Mouse (Mus musculus): ENCODE results near the gene Lrrc8c. TPM values are rescaled to one million over a fixed set of nuclear protein-coding genes. Genes with fewer than 3 reads are reported as not detected.

Gene Lrrc8c
- polyA plus RNA-seq, 1 experiment from 2014 or later: 17.9 TPM

DNA sequence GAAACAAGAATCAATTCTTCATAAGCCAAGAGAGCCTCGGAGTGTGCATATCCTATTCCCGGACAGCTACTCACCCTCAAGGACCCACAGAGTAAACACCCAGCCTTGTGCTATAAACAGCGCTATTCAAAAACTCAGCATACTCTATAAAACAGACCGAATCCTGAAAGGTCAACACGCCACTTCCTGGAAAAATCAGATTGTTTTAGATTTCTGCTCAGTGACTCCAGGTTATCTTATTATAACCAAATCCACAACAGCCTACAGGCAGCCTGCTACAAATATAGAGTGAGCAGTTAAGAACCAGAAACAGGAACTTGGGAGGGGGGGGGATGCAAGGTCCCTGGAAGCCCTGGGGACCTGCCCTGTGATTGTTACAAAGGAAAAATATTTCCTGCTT is 67.5 kb downstream of the Lrrc8c start:
- Histone ChIP-seq H3K4me1 (peaks cover 9% of the 10 kb centered on the region; the same call in 1 of the 2 replicates), H3K27ac (peak overlapping the region; percentile 22; the same call in 1 of the 2 replicates), H3K27me3 (no peaks in the 10 kb centered on the region), H3K9ac (no peak overlapping the region), H3K36me3 (0 out of 2 replicates have a peak, but pooled peaks cover 3% of the 10 kb centered on the region), H3K9me3 (no peaks in the 10 kb centered on the region), H3K4me3 (no peak overlapping the region), H3K4me2 (no peak overlapping the region)
- ATAC-seq (ENCODE audit: insufficient number of reproducible peaks, low FRiP score, low TSS enrichment, low read depth): no peak
- WGBS: 59% methylated on average over 5 of the region's 5 CpGs

- Histone ChIP-seq H3K4me2 (no peak overlapping the region), H3K9me3 (no peaks in the 10 kb centered on the region), H3K27me3 (no peaks in the 10 kb centered on the region), H3K27ac (peak overlapping the region; percentile 43; the same call in 1 of the 2 replicates), H3K36me3 (0 out of 2 replicates have a peak, but pooled peaks cover 3% of the 10 kb centered on the region), H3K4me3 (no peak overlapping the region), H3K4me1 (peaks cover 9% of the 10 kb centered on the region; the same call in 1 of the 2 replicates), H3K9ac (no peak overlapping the region)
- ATAC-seq (ENCODE audit: insufficient number of reproducible peaks, low FRiP score, low TSS enrichment, low read depth): no peak
- WGBS: 64% methylated on average over 6 of the region's 6 CpGs
These were observed 68.3 kb downstream of the Lrrc8c start for GRCm38 (mm10) chr5:105587471-105587870.

DNA sequence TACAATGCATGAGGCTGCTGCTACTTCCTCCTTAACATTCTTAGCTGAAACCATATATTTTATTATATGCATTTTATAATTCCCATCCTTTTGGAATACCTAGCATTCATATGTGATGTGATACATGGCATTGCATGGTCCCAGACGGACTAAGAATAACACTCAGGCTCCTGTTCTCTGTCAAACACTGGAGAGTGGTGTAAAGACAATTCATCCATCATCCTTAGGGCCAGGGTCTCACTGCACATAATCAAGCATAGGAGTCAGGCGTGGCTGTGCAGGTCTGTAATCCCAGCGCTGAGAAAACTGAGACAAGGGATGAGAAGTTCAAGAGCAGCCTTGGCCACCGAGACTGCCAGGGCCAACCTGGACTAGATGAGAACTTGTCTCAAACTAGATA is 69.5 kb downstream of the Lrrc8c start:
- Histone ChIP-seq H3K27ac (no peak overlapping the region), H3K27me3 (no peaks in the 10 kb centered on the region), H3K4me2 (no peak overlapping the region), H3K36me3 (0 out of 2 replicates have a peak, but pooled peaks cover 3% of the 10 kb centered on the region), H3K4me1 (peaks cover 9% of the 10 kb centered on the region; the same call in 1 of the 2 replicates), H3K9ac (no peak overlapping the region), H3K4me3 (no peak overlapping the region), H3K9me3 (no peaks in the 10 kb centered on the region)
- ATAC-seq (ENCODE audit: insufficient number of reproducible peaks, low FRiP score, low TSS enrichment, low read depth): no peak
- WGBS: 81% methylated on average over 4 of the region's 4 CpGs

DNA sequence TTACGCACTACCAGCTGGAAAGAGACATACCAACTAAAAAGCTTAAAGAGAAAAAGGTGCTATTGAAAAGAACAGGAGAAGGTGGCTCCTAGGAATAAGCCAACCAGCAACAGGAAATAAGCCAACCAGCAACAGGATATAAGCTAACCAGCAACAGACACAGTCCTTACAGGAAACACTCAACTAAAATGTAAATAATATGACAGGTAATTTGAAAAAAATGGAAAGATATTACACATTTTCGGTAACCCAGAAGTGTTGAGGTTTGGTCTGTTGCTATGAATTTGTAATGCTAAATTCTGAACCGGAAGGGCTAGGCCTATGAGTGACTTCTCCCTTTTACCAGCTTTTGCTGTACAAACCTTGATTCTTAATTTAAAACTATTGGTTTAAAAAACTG is 69.9 kb downstream of the Lrrc8c start:
- H3K36me3 ChIP-seq: 0 out of 2 replicates have a peak, but pooled peaks cover 3% of the 10 kb centered on the region
- H3K9me3 ChIP-seq: no peaks in the 10 kb centered on the region
- no peak for ATAC-seq (ENCODE audit: insufficient number of reproducible peaks, low FRiP score, low TSS enrichment, low read depth)
- peaks cover 9% of the 10 kb centered on the region; the same call in 1 of the 2 replicates for H3K4me1 ChIP-seq
- no peak overlapping the region for H3K4me2 ChIP-seq
- WGBS: 82% methylated on average over 3 of the region's 3 CpGs
- H3K27ac ChIP-seq: no peak overlapping the region
- no peak overlapping the region for H3K4me3 ChIP-seq
- no peak overlapping the region for H3K9ac ChIP-seq
- no peaks in the 10 kb centered on the region for H3K27me3 ChIP-seq

- H3K9me3 ChIP-seq: no peaks in the 10 kb centered on the region
- H3K4me3 ChIP-seq: no peak overlapping the region
- no peak overlapping the region for H3K27ac ChIP-seq
- H3K36me3 ChIP-seq: 0 out of 2 replicates have a peak, but pooled peaks cover 3% of the 10 kb centered on the region
- ATAC-seq (ENCODE audit: insufficient number of reproducible peaks, low FRiP score, low TSS enrichment, low read depth): no peak
- no peaks in the 10 kb centered on the region for H3K4me1 ChIP-seq
- H3K9ac ChIP-seq: no peak overlapping the region
- no peak overlapping the region for H3K4me2 ChIP-seq
- 86% methylated on average over 4 of the region's 4 CpGs for WGBS
- H3K27me3 ChIP-seq: no peaks in the 10 kb centered on the region
These were observed 73.2 kb downstream of the Lrrc8c start for GRCm38 (mm10) chr5:105592396-105592795.

DNA sequence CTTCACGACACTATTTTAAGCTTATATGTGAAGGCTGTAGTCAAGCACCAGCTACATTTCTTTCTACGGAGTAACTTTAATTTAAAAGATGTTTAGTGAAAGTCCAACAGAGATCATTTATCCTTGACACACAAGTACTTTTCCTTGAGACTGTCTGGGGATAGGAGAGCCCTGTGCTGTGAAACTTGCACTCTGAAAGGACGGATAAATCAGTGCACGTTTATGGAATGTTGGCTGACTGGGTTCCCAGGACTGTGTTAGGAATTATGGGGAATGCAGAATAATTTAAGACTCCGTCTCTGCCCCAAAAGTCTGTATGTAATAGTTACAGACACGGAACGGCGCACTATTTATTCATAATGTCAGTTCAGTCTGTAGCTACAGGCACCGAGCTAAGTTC is 74.4 kb downstream of the Lrrc8c start:
- Histone ChIP-seq H3K4me1 (no peaks in the 10 kb centered on the region), H3K36me3 (0 out of 2 replicates have a peak, but pooled peaks cover 3% of the 10 kb centered on the region), H3K4me3 (no peak overlapping the region), H3K27me3 (no peaks in the 10 kb centered on the region), H3K4me2 (no peak overlapping the region), H3K27ac (no peak overlapping the region), H3K9me3 (no peaks in the 10 kb centered on the region), H3K9ac (no peak overlapping the region)
- ATAC-seq (ENCODE audit: insufficient number of reproducible peaks, low FRiP score, low TSS enrichment, low read depth): no peak
- WGBS: 78% methylated on average over 9 of the region's 9 CpGs

DNA sequence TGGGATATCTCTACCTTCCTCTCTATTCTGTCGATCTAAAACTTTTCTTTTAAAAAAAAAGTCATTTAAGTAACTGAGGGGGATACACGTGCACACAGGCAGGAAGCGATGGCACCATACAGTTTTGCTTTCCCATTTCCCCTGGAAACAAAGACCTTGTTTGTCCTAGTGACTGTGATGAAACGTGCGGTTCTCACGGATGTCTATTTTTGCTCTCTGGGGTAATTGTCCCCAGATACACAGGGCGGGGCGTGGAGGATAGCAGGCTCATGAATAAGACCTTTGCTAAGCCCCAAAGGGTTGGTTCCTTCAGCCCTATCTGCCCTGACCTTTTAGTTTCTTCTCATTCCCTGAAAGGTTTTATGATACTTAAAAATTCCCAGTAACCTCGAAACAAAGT is 79.7 kb downstream of the Lrrc8c start:
- H3K27me3 ChIP-seq: no peaks in the 10 kb centered on the region
- no peak overlapping the region for H3K27ac ChIP-seq
- H3K36me3 ChIP-seq: no peaks in the 10 kb centered on the region
- no peaks in the 10 kb centered on the region for H3K4me1 ChIP-seq
- ATAC-seq (ENCODE audit: insufficient number of reproducible peaks, low FRiP score, low TSS enrichment, low read depth): no peak
- 74% methylated on average over 9 of the region's 9 CpGs for WGBS
- H3K4me2 ChIP-seq: no peak overlapping the region
- H3K9ac ChIP-seq: no peak overlapping the region
- H3K9me3 ChIP-seq: no peaks in the 10 kb centered on the region
- H3K4me3 ChIP-seq: no peak overlapping the region

DNA sequence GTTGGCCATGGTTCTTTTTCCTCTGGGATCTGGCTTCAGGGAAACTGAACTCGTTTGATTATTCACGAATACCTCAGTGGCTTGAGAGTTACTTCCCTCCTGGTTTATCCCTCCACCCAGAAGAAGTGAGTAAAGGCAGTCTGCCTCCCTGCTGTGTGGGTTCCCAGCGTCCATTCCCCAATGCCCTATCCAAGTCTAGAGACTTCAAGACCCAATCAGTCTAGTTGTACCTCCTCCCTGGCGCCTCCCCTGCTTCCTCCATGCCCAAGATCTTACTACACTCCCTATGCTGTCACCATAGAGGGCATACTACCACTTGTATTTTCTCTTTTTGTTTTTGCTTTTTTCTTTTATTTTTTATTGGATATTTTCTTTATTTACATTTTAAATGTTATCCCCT is 80.1 kb downstream of the Lrrc8c start:
- Histone ChIP-seq H3K4me1 (no peaks in the 10 kb centered on the region), H3K9me3 (no peaks in the 10 kb centered on the region), H3K36me3 (no peaks in the 10 kb centered on the region), H3K9ac (no peak overlapping the region), H3K4me3 (no peak overlapping the region), H3K27ac (no peak overlapping the region), H3K4me2 (no peak overlapping the region), H3K27me3 (no peaks in the 10 kb centered on the region)
- 57% methylated on average over 4 of the region's 4 CpGs for WGBS
- no peak for ATAC-seq (ENCODE audit: insufficient number of reproducible peaks, low FRiP score, low TSS enrichment, low read depth)

GRCm38 (mm10) chr5:105600998-105601397 is 81.8 kb downstream of the Lrrc8c start:
- Histone ChIP-seq H3K36me3 (no peaks in the 10 kb centered on the region), H3K9ac (no peak overlapping the region), H3K27ac (no peak overlapping the region), H3K9me3 (no peaks in the 10 kb centered on the region), H3K4me3 (no peak overlapping the region), H3K4me2 (no peak overlapping the region), H3K27me3 (no peaks in the 10 kb centered on the region), H3K4me1 (no peaks in the 10 kb centered on the region)
- ATAC-seq (ENCODE audit: insufficient number of reproducible peaks, low FRiP score, low TSS enrichment, low read depth): no peak
- 79% methylated on average over 4 of the region's 5 CpGs for WGBS

DNA sequence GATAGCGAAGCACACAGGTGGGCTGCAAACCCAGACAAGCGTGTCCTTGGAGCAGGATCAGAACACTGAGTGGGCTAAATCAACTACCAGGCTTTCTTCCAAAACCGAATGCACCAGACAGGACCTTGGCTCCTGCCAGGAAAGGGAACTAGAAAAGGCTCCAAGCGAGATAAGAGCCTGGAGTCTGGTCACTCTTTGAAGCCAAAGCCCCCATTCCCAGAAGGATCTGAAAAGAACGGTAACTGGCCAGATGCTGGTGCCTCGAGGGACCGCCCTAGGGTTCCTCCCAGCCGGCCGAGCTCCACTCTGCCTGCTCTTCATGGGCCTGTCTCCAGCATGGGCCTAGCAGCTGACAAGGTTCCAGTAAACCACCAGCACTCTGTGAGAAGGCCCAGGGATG is 83.4 kb downstream of the Lrrc8c start:
- Histone ChIP-seq H3K9me3 (no peaks in the 10 kb centered on the region), H3K4me2 (no peak overlapping the region), H3K4me1 (no peaks in the 10 kb centered on the region), H3K36me3 (peaks cover 12% of the 10 kb centered on the region), H3K27me3 (no peaks in the 10 kb centered on the region), H3K27ac (no peak overlapping the region), H3K4me3 (no peak overlapping the region), H3K9ac (no peak overlapping the region)
- WGBS: 65% methylated on average over 9 of the region's 9 CpGs
- no peak for ATAC-seq (ENCODE audit: insufficient number of reproducible peaks, low FRiP score, low TSS enrichment, low read depth)

DNA sequence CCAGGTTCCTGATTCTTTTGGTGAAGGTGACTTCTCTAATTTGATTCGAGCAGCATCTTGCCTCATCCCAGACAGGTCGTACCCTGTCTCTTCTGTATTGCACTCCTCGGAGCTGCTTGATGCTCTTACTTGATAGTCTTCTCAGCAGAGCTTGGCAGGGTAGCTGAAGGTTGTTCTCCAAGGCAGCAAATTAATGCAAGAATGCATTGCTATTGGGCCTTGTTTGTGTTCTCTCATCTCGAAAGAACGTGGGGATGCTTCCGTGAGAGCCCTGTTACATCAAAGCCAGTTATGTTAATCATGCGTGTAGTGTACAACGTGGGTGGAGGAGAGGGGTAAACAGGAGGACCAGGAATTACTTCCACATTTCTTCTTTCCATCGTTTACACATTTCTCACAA is 86.5 kb downstream of the Lrrc8c start:
- Histone ChIP-seq H3K27me3 (no peaks in the 10 kb centered on the region), H3K27ac (no peak overlapping the region), H3K4me2 (no peak overlapping the region), H3K9me3 (no peaks in the 10 kb centered on the region), H3K4me1 (no peaks in the 10 kb centered on the region), H3K36me3 (peaks cover 22% of the 10 kb centered on the region), H3K9ac (no peak overlapping the region), H3K4me3 (no peak overlapping the region)
- no peak for ATAC-seq (ENCODE audit: insufficient number of reproducible peaks, low FRiP score, low TSS enrichment, low read depth)
- 81% methylated on average over 9 of the region's 9 CpGs for WGBS

DNA sequence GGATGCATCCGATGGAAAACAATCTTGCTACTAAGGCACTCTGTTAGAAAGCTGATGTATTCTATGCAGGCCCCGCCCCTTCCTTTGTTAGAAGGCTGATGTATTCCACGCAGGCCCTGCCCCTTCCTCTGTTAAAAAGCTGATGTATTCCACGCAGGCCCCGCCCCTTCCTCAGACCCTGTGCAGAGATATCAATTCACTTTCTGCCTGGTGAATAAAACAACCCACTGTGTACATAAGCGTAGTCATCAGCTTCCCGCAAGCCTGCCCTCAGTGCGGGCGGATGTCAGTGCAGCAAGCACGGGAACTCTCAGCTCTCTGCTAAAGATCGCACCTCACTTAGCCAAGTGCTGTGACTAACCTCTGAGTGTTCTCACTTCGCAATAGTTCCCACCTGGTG is 90.5 kb downstream of the Lrrc8c start:
- no peak overlapping the region for H3K4me2 ChIP-seq
- 73% methylated on average over 12 of the region's 12 CpGs for WGBS
- H3K9ac ChIP-seq: no peak overlapping the region
- H3K9me3 ChIP-seq: no peaks in the 10 kb centered on the region
- ATAC-seq (ENCODE audit: insufficient number of reproducible peaks, low FRiP score, low TSS enrichment, low read depth): no peak
- H3K27ac ChIP-seq: no peak overlapping the region
- no peaks in the 10 kb centered on the region for H3K27me3 ChIP-seq
- no peaks in the 10 kb centered on the region for H3K4me1 ChIP-seq
- no peak overlapping the region for H3K4me3 ChIP-seq
- H3K36me3 ChIP-seq: peaks cover 22% of the 10 kb centered on the region

- Histone ChIP-seq H3K4me2 (no peak overlapping the region), H3K36me3 (peaks cover 6% of the 10 kb centered on the region), H3K4me1 (no peaks in the 10 kb centered on the region), H3K27ac (no peak overlapping the region), H3K9ac (no peak overlapping the region), H3K9me3 (no peaks in the 10 kb centered on the region), H3K27me3 (no peaks in the 10 kb centered on the region), H3K4me3 (no peak overlapping the region)
- no peak for ATAC-seq (ENCODE audit: insufficient number of reproducible peaks, low FRiP score, low TSS enrichment, low read depth)
- WGBS: 69% methylated on average over 9 of the region's 9 CpGs
These were observed 93.8 kb downstream of the Lrrc8c start for GRCm38 (mm10) chr5:105613002-105613401.

Measured in limb, embryonic 15.5 days (tissue).